Mouse (Mus musculus) intestine, embryonic 16.5 days (tissue): ENCODE results near the gene Acsbg1. TPM values are rescaled to one million over a fixed set of nuclear protein-coding genes. Genes with fewer than 3 reads are reported as not detected.

ENCODE experiments used
- microRNA-seq: library from miRNA; unstranded; fragments of <30 nt; microRNA quantifications from one replicate; pipeline ENCODE4, GENCODE M21; 2016
- polyA plus RNA-seq: library from polyadenylated mRNA; unstranded; fragments of >200 nt; fragmentation: Nextera tagmentation; extraction: Ambion mirVana; gene quantifications from 2 replicates; pipeline ENCODE4 v1.2.1, GENCODE M21; 2015

Gene Acsbg1
- polyA plus RNA-seq, 1 experiment from 2014 or later, result 0.91 TPM

Small RNAs within 50 kb of the gene (microRNA-seq; reads per million reads assigned to microRNA genes)
- not detected for gene Mir5710

Other genes with a start within 250 kb of the Acsbg1 start
- 2.3 TPM in 2 replicates for gene Dmxl2, start 160.2 kb downstream of the Acsbg1 start, polyA plus RNA-seq
- gene Sh2d7, start 122.9 kb downstream of the Acsbg1 start, polyA plus RNA-seq, result not detected in 2 replicates
- gene Cib2, start 101.7 kb downstream of the Acsbg1 start, polyA plus RNA-seq, result 6.6 and 7.2 TPM in 2 replicates
- gene Idh3a, start 75.5 kb downstream of the Acsbg1 start, polyA plus RNA-seq, result 199 and 213 TPM in 2 replicates
- gene Dnaja4, start 37.0 kb upstream of the Acsbg1 start, polyA plus RNA-seq, result 3.9 and 4.5 TPM in 2 replicates
- 142 and 148 TPM in 2 replicates for gene Wdr61, start 72.6 kb upstream of the Acsbg1 start, polyA plus RNA-seq
- gene Crabp1, start 102.9 kb upstream of the Acsbg1 start, polyA plus RNA-seq, result 9.0 and 9.8 TPM in 2 replicates
- 21.0 and 23.1 TPM in 2 replicates for gene Ireb2, start 201.9 kb upstream of the Acsbg1 start, polyA plus RNA-seq